Mouse (Mus musculus) testis, adult 2 months (tissue): ENCODE data around the gene H2-M10.2. TPM values are rescaled to one million over a fixed set of nuclear protein-coding genes. Genes with fewer than 3 reads are reported as not detected.
"Not testable (repeated sequence)": the region's sequence is repeated elsewhere in the genome, so short reads cannot be mapped to it uniquely, and the experiment has no call there.

Experiments used
- H3K27ac ChIP-seq: fragments of 200-500 bp; 2 replicates; pipeline ENCODE4 v1.5.1; 2012; ENCODE audit warnings: low read depth, low read length; ENCODE audit not compliant: control insufficient read depth, insufficient read depth
- H3K27me3 ChIP-seq: fragments of 200-500 bp; 2 replicates; pipeline ENCODE4 v1.6.1; 2012; ENCODE audit warnings: mild to moderate bottlenecking, low read length, moderate library complexity; ENCODE audit not compliant: control insufficient read depth, insufficient read depth
- H3K36me3 ChIP-seq: fragments of 200-500 bp; 2 replicates; pipeline ENCODE4 v1.6.1; 2012; ENCODE audit warnings: mild to moderate bottlenecking, low read length; ENCODE audit not compliant: control insufficient read depth, insufficient read depth
- H3K4me1 ChIP-seq: fragments of 200-500 bp; 2 replicates; pipeline ENCODE4 v1.6.1; 2012; ENCODE audit warnings: low read length; ENCODE audit not compliant: control insufficient read depth, insufficient read depth
- H3K4me3 ChIP-seq: fragments of 200-500 bp; 2 replicates; pipeline ENCODE4 v1.5.1; 2012; ENCODE audit warnings: low read depth, mild to moderate bottlenecking, low read length, moderate library complexity, mixed read lengths; ENCODE audit not compliant: control insufficient read depth
- CTCF ChIP-seq: fragments of 200-500 bp; IDR thresholded peaks from 2 replicates; pipeline ENCODE4 v1.5.1; 2012; ENCODE audit warnings: low read depth, mild to moderate bottlenecking, inconsistent platforms, low read length, moderate library complexity; ENCODE audit not compliant: control insufficient read depth, insufficient read depth, insufficient replicate concordance
- POLR2A ChIP-seq: fragments of 200-500 bp; IDR thresholded peaks from 2 replicates; pipeline ENCODE4 v1.6.1; 2012; ENCODE audit warnings: low read depth, mild to moderate bottlenecking, inconsistent platforms, low read length, moderate library complexity; ENCODE audit not compliant: control insufficient read depth
- polyA plus RNA-seq: library from polyadenylated mRNA; depleted of rRNA; stranded (reverse); fragments of >200 nt; gene quantifications from 2 replicates; pipeline ENCODE4 v1.2.3, GENCODE M21; 2012; rRNA removed

H2-M10.2 gene
- polyA plus RNA-seq, 1 experiment: 0.12 TPM

GRCm38 (mm10) chr17:36252250-36252876 lies 33.9 kb downstream of the H2-M10.2 start:
- no peak overlapping the region for H3K27ac ChIP-seq
- H3K4me1 ChIP-seq: peaks cover 6% of the 10 kb centered on the region
- H3K36me3 ChIP-seq: no peaks in the 10 kb centered on the region
- H3K4me3 ChIP-seq: no peak overlapping the region
- TF ChIP-seq POLR2A: no peak
- TF ChIP-seq CTCF: no peak
- H3K27me3 ChIP-seq: no peaks in the 10 kb centered on the region

GRCm38 (mm10) chr17:36248886-36249285 lies 37.4 kb downstream of the H2-M10.2 start:
- Histone ChIP-seq H3K4me3 (no peak overlapping the region), H3K36me3 (no peaks in the 10 kb centered on the region), H3K4me1 (peaks cover 4% of the 10 kb centered on the region), H3K27me3 (no peaks in the 10 kb centered on the region), H3K27ac (no peak overlapping the region)
- TF ChIP-seq POLR2A (no peak), CTCF (no peak)

DNA sequence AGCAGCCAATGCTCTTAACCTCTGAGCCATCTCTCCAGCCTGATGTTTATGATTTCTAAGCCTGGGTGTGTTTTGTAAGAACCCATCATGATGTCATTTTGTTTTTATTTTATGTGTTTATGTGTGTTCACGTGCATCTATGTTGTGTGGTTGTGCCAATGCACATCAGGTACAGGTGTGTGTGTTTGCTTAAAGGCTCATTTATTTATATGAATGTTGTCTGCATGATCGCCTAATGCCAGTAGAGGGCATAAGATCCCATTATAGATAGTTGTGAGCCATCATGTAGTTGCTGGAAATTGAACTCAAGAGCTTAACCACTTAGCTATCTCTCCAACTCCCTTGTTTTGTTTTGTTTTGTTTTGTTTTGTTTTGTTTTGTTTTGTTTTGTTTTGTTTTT lies 40.5 kb downstream of the H2-M10.2 start:
- H3K36me3 ChIP-seq: no peaks in the 10 kb centered on the region
- no peak overlapping the region for H3K27ac ChIP-seq
- TF ChIP-seq POLR2A: no peak
- TF ChIP-seq CTCF: no peak
- no peaks in the 10 kb centered on the region for H3K4me1 ChIP-seq
- H3K27me3 ChIP-seq: no peaks in the 10 kb centered on the region
- H3K4me3 ChIP-seq: no peak overlapping the region

- Histone ChIP-seq H3K4me3 (no peak overlapping the region), H3K36me3 (no peaks in the 10 kb centered on the region), H3K27ac (no peak overlapping the region), H3K27me3 (no peaks in the 10 kb centered on the region), H3K4me1 (no peaks in the 10 kb centered on the region)
- no peak for TF ChIP-seq CTCF
- TF ChIP-seq POLR2A: no peak
These were observed 42.3 kb downstream of the H2-M10.2 start for GRCm38 (mm10) chr17:36244031-36244430.

GRCm38 (mm10) chr17:36240637-36241213 lies 45.6 kb downstream of the H2-M10.2 start:
- Histone ChIP-seq H3K4me1 (peaks cover 5% of the 10 kb centered on the region), H3K36me3 (no peaks in the 10 kb centered on the region), H3K27me3 (no peaks in the 10 kb centered on the region), H3K4me3 (no peak overlapping the region), H3K27ac (no peak overlapping the region)
- TF ChIP-seq POLR2A: no peak
- TF ChIP-seq CTCF: no peak

- no peak for TF ChIP-seq POLR2A
- Histone ChIP-seq H3K4me3 (no peak overlapping the region; the same call in 1 of the 2 replicates), H3K27me3 (no peaks in the 10 kb centered on the region), H3K36me3 (no peaks in the 10 kb centered on the region), H3K4me1 (peaks cover 5% of the 10 kb centered on the region), H3K27ac (no peak overlapping the region)
These were observed 48.9 kb downstream of the H2-M10.2 start for GRCm38 (mm10) chr17:36237321-36237921.

DNA sequence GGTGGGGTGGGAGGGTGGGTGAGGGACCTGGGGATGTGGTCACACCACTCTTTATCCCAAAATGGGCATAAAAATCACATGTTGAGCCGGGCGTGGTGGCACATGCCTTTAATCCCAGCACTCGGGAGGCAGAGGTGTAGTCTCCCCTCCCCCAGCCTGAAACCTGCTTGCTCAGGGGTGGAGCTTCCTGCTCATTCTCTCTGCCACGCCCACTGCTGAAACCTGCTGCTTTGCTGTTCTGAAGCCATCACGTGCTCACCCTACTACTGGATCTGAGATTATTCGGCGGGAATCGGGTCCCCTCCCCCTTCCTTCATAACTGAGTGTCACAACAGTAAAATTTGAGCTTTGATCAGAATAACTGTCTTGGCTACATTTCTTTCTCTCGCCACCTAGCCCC lies 51.0 kb downstream of the H2-M10.2 start:
- not testable (repeated sequence) for H3K4me1 ChIP-seq, H3K27me3 ChIP-seq, H3K4me3 ChIP-seq, H3K27ac ChIP-seq, H3K36me3 ChIP-seq

Other genes starting within 250 kb of the H2-M10.2 start
- gene H2-T22, start 243.7 kb downstream of the H2-M10.2 start, polyA plus RNA-seq: 1.6 and 2.1 TPM in 2 replicates
- gene Gm6034, start 243.5 kb downstream of the H2-M10.2 start, polyA plus RNA-seq: not detected in 2 replicates
- gene Gm11127, start 228.1 kb downstream of the H2-M10.2 start, polyA plus RNA-seq: 0.22 and 0.29 TPM in 2 replicates
- gene Gm19684, start 164.8 kb downstream of the H2-M10.2 start, polyA plus RNA-seq: not detected in 2 replicates
- not detected in 2 replicates for gene Gm7030, start 157.1 kb downstream of the H2-M10.2 start, polyA plus RNA-seq
- 0.21 TPM in 1 of 2 replicates, not detected in the other for gene Gm8909, start 118.0 kb downstream of the H2-M10.2 start, polyA plus RNA-seq
- gene H2-T3, start 96.2 kb downstream of the H2-M10.2 start, polyA plus RNA-seq: 0.05 TPM in 1 of 2 replicates, not detected in the other
- 82.5 and 90.8 TPM in 2 replicates for gene Rpp21, start 28.4 kb downstream of the H2-M10.2 start, polyA plus RNA-seq
- gene Trim39, start 14.2 kb downstream of the H2-M10.2 start, polyA plus RNA-seq: 44.3 and 45.4 TPM in 2 replicates
- not detected in 2 replicates for gene H2-M10.1, start 39.7 kb upstream of the H2-M10.2 start, polyA plus RNA-seq
- gene H2-M10.3, start 81.9 kb upstream of the H2-M10.2 start, polyA plus RNA-seq: 0.12 and 0.16 TPM in 2 replicates
- not detected in 2 replicates for gene H2-M10.4, start 175.8 kb upstream of the H2-M10.2 start, polyA plus RNA-seq